ENCODE assay signal across 16 mouse cellular contexts in genomic region chr2:157724574-157724914, GRCm38 (mm10). TPM values are rescaled to one million over a fixed set of nuclear protein-coding genes. Genes with fewer than 3 reads are reported as not detected.
DNase-seq lines count a peak whose midpoint lies in the region; ATAC-seq and TF ChIP-seq lines count a peak whose summit lies in the region.
"Had no signal": no experiment of that assay in that cellular context is flagged by ENCODE, and none has a peak within 500 bp of the region (broad histone marks: within the 10 kb centered on the region; RNA-seq: fewer than 3 reads in every experiment).

No protein-coding gene starts in this region.

- 47% methylated on average over 5 of the region's 5 CpGs for WGBS in lung, embryonic 14.5 days
- WGBS in hindbrain, embryonic 12.5 days, result 43% methylated on average over 5 of the region's 5 CpGs
- 63% methylated on average over 5 of the region's 5 CpGs for WGBS in midbrain, embryonic 11.5 days
- 51% methylated on average over 5 of the region's 5 CpGs for whole genome bisulfite sequencing in heart, embryonic 12.5 days

- no peak for TF ChIP-seq CTCF in lung, embryonic 14.5 days (IDR thresholded peaks at IDR 0.05; ENCODE audit: low read depth)

- no peak overlapping the region for H3K4me2 ChIP-seq in lung, embryonic 14.5 days
- H3K4me2 ChIP-seq in hindbrain, embryonic 12.5 days (replicated peaks), result 0 out of 2 replicates have a peak overlapping the region, but pooled peaks have one; percentile 1
- H3K4me2 ChIP-seq in midbrain, embryonic 11.5 days, result no peak overlapping the region
- H3K4me2 ChIP-seq in heart, embryonic 12.5 days, result no peak overlapping the region
- H3K4me2 ChIP-seq: liver, embryonic 12.5 days had no signal

- no peak for DNase-seq in lung, embryonic 14.5 days
- no peak for DNase-seq in lung, adult 18-20 months
- no peak for DNase-seq in midbrain, embryonic 11.5 days (ENCODE audit: low spot score, missing footprints)
- no peak for DNase-seq in cerebellum, adult 8-10 months
- DNase-seq in left cerebral cortex, postnatal 10 days (ENCODE audit: extremely low spot score in 1 of 2, low spot score in 2 of 2), result no peak
- DNase-seq: cerebellum, postnatal 25 days; heart, adult 11 months; kidney, adult 8-10 months; layer of hippocampus, adult 9-11 months; lung, postnatal 4 days; thymus, postnatal 4 days had no signal

- no peaks in the 10 kb centered on the region for H3K36me3 ChIP-seq in lung, embryonic 14.5 days (ENCODE audit: insufficient read depth)
- no peaks in the 10 kb centered on the region for H3K36me3 ChIP-seq in hindbrain, embryonic 12.5 days
- no peaks in the 10 kb centered on the region for H3K36me3 ChIP-seq in midbrain, embryonic 11.5 days (ENCODE audit: control insufficient read depth, insufficient read depth, low read length)
- H3K36me3 ChIP-seq in heart, embryonic 12.5 days, result no peaks in the 10 kb centered on the region
- H3K36me3 ChIP-seq: liver, embryonic 12.5 days had no signal

- H3K4me3 ChIP-seq in lung, embryonic 14.5 days (ENCODE audit: low read depth, low read length), result no peak overlapping the region
- H3K4me3 ChIP-seq in hindbrain, embryonic 12.5 days, result no peak overlapping the region
- no peak overlapping the region for H3K4me3 ChIP-seq in midbrain, embryonic 11.5 days (ENCODE audit: low read depth, low read length)
- H3K4me3 ChIP-seq in heart, embryonic 12.5 days, result no peak overlapping the region
- H3K4me3 ChIP-seq: liver, embryonic 12.5 days; myocyte had no signal

- H3K27ac ChIP-seq in lung, embryonic 14.5 days (ENCODE audit: low read depth), result 0 out of 2 replicates have a peak overlapping the region, but pooled peaks have one; percentile 27
- H3K27ac ChIP-seq in hindbrain, embryonic 12.5 days, result peak overlapping the region; percentile 88
- peak overlapping the region; percentile 48; the same call in 1 of the 2 replicates for H3K27ac ChIP-seq in midbrain, embryonic 11.5 days (ENCODE audit: low read depth, low read length)
- H3K27ac ChIP-seq in heart, embryonic 12.5 days (ENCODE audit: poor library complexity, severe bottlenecking), result no peak overlapping the region
- H3K27ac ChIP-seq: liver, embryonic 12.5 days had no signal

- no peaks in the 10 kb centered on the region for H3K9me3 ChIP-seq in lung, embryonic 14.5 days (ENCODE audit: low read depth, low read length)
- no peaks in the 10 kb centered on the region for H3K9me3 ChIP-seq in hindbrain, embryonic 12.5 days (replicated peaks)
- H3K9me3 ChIP-seq in midbrain, embryonic 11.5 days (ENCODE audit: control insufficient read depth, low read length), result no peaks in the 10 kb centered on the region
- peaks cover 5% of the 10 kb centered on the region; the same call in 1 of the 2 replicates for H3K9me3 ChIP-seq in heart, embryonic 12.5 days (replicated peaks)
- H3K9me3 ChIP-seq: liver, embryonic 12.5 days had no signal

- H3K27me3 ChIP-seq in lung, embryonic 14.5 days (ENCODE audit: insufficient read depth, low read length), result no peaks in the 10 kb centered on the region
- 0 out of 2 replicates have a peak, but pooled peaks cover 2% of the 10 kb centered on the region for H3K27me3 ChIP-seq in hindbrain, embryonic 12.5 days
- H3K27me3 ChIP-seq in midbrain, embryonic 11.5 days (ENCODE audit: control insufficient read depth, insufficient read depth, low read length), result no peaks in the 10 kb centered on the region
- H3K27me3 ChIP-seq in heart, embryonic 12.5 days (replicated peaks), result no peaks in the 10 kb centered on the region

- intact Hi-C loops in left cerebral cortex, postnatal 10 days (cut with DNase I), result no loop called here

- no peak for ATAC-seq in lung, embryonic 14.5 days (ENCODE audit: insufficient read depth)
- ATAC-seq in hindbrain, embryonic 12.5 days (ENCODE audit: low FRiP score), result peak; percentile 61
- ATAC-seq in midbrain, embryonic 11.5 days (ENCODE audit: low FRiP score), result peak; percentile 5; the same call in 1 of the 2 replicates
- ATAC-seq in heart, embryonic 12.5 days (ENCODE audit: insufficient number of reproducible peaks, low FRiP score), result no peak
- ATAC-seq: CD4-positive, CD25-positive, alpha-beta regulatory T cell, adult 4 months; liver, embryonic 12.5 days had no signal

- H3K9ac ChIP-seq in lung, embryonic 14.5 days, result no peak overlapping the region
- no peak overlapping the region for H3K9ac ChIP-seq in hindbrain, embryonic 12.5 days
- no peak overlapping the region for H3K9ac ChIP-seq in midbrain, embryonic 11.5 days (ENCODE audit: low read length)
- H3K9ac ChIP-seq in heart, embryonic 12.5 days, result no peak overlapping the region
- H3K9ac ChIP-seq: liver, embryonic 12.5 days had no signal

- H3K4me1 ChIP-seq in lung, embryonic 14.5 days (ENCODE audit: insufficient read depth), result no peaks in the 10 kb centered on the region
- peaks cover 22% of the 10 kb centered on the region for H3K4me1 ChIP-seq in hindbrain, embryonic 12.5 days
- H3K4me1 ChIP-seq in midbrain, embryonic 11.5 days (ENCODE audit: control insufficient read depth, insufficient read depth, low read length), result no peaks in the 10 kb centered on the region; the same call in 1 of the 2 replicates
- no peaks in the 10 kb centered on the region for H3K4me1 ChIP-seq in heart, embryonic 12.5 days (replicated peaks)
- H3K4me1 ChIP-seq: liver, embryonic 12.5 days had no signal

RNA-seq across cellular contexts. Expression of gene Ctnnbl1, which starts 12.7 kb away (rescaled TPM):
- 57.7 and 60.9 TPM in 2 replicates for polyA plus RNA-seq in lung, embryonic 14.5 days (2014; fragmentation: Nextera tagmentation; extraction: Ambion mirVana)
- 82.3 and 83.7 TPM in 2 replicates for polyA plus RNA-seq in hindbrain, embryonic 12.5 days (2016; fragmentation: Nextera tagmentation; extraction: Ambion mirVana)
- 98.8 and 109 TPM in 2 replicates for polyA plus RNA-seq in midbrain, embryonic 11.5 days (2014; fragmentation: Nextera tagmentation; extraction: Ambion mirVana)
- 10 to 100 TPM; 25.2 to 26.6 TPM for total RNA-seq in left cerebral cortex, postnatal 10 days (2021)
- 33.0 and 34.4 TPM in 2 replicates for polyA plus RNA-seq in heart, embryonic 12.5 days (2016; fragmentation: Nextera tagmentation; extraction: Ambion mirVana)

Comparison
In these comparisons a context has a peak if more than half of its experiments do, and no peak if none do; other contexts are left out.
1. ATAC-seq: peak in hindbrain, embryonic 12.5 days (single experiment) and midbrain, embryonic 11.5 days (single experiment); none in lung, embryonic 14.5 days (single experiment) and heart, embryonic 12.5 days (single experiment).